ENCODE assay signal across 8 mouse cellular contexts in the genomic region with DNA sequence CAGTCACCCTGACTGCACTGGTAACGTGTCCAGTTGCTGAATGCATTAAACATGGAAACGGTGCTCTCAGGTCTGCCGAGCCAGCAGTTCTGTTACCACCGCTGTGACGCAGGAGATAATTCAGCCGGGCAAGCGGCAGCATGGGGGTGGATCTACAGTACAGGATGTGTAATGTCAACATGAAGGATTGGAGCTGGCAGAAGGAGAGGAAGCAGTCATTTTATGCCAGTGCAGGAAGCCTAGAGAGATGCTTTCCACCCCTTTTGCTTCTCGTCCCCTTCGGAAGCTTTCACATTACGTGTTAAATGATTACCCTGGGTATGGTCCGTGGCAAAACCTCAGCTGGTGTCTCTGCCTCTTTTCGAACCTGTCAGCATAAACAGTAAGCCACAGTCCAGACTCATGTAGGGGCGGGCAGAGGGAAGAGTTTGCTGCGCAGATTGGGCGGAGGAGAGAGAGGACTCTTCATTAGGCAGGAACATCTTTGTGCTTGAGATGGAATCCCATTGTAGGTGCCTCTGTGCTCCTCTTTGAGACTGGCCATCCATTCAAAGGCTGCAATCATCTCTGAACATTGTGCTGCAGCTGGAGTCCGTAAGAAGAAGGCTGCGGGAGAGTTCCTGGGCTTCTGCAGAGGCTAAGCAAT. TPM values are rescaled to one million over a fixed set of nuclear protein-coding genes. Genes with fewer than 3 reads are reported as not detected.
DNase-seq lines count a peak whose midpoint lies in the region; ATAC-seq and TF ChIP-seq lines count a peak whose summit lies in the region.

No protein-coding gene starts in this region.

- TF ChIP-seq POLR2A in limb, embryonic 14.5 days (IDR thresholded peaks at IDR 0.05; ENCODE audit: borderline replicate concordance, extremely low read depth, insufficient read depth, insufficient read length), result no peak

- H3K27me3 ChIP-seq in intestine, embryonic 16.5 days (replicated peaks; ENCODE audit: control insufficient read depth, insufficient read depth, low read length), result no peaks in the 10 kb centered on the region
- no peaks in the 10 kb centered on the region for H3K27me3 ChIP-seq in limb, embryonic 14.5 days (ENCODE audit: control insufficient read depth, insufficient read depth, low read length)
- no peaks in the 10 kb centered on the region for H3K27me3 ChIP-seq in neural tube, embryonic 11.5 days (ENCODE audit: control insufficient read depth, insufficient read depth, low read length)

- peaks cover 28% of the 10 kb centered on the region for H3K4me1 ChIP-seq in intestine, embryonic 16.5 days (ENCODE audit: control insufficient read depth, insufficient read depth, low read length)
- peaks cover 13% of the 10 kb centered on the region for H3K4me1 ChIP-seq in limb, embryonic 14.5 days (ENCODE audit: control insufficient read depth, insufficient read depth, low read length)
- peaks cover 3% of the 10 kb centered on the region; the same call in 1 of the 2 replicates for H3K4me1 ChIP-seq in neural tube, embryonic 11.5 days (ENCODE audit: control insufficient read depth, insufficient read depth, low read length)

- no peaks in the 10 kb centered on the region for H3K9me3 ChIP-seq in intestine, embryonic 16.5 days (ENCODE audit: control insufficient read depth, low read length)
- H3K9me3 ChIP-seq in limb, embryonic 14.5 days (ENCODE audit: control insufficient read depth, low read length), result no peaks in the 10 kb centered on the region
- no peaks in the 10 kb centered on the region for H3K9me3 ChIP-seq in neural tube, embryonic 11.5 days (ENCODE audit: control insufficient read depth, low read length)

- 0 out of 2 replicates have a peak, but pooled peaks cover 3% of the 10 kb centered on the region for H3K36me3 ChIP-seq in intestine, embryonic 16.5 days (ENCODE audit: control insufficient read depth, insufficient read depth, low read length)
- H3K36me3 ChIP-seq in limb, embryonic 14.5 days (ENCODE audit: control insufficient read depth, insufficient read depth, low read length), result peaks cover 8% of the 10 kb centered on the region; the same call in 1 of the 2 replicates
- peaks cover 2% of the 10 kb centered on the region; the same call in 1 of the 2 replicates for H3K36me3 ChIP-seq in neural tube, embryonic 11.5 days (ENCODE audit: control insufficient read depth, insufficient read depth, low read length)

- H3K4me2 ChIP-seq in intestine, embryonic 16.5 days (ENCODE audit: low read depth, low read length), result peak overlapping the region; percentile 43
- no peak overlapping the region for H3K4me2 ChIP-seq in limb, embryonic 14.5 days (replicated peaks; ENCODE audit: low read depth, low read length, severe bottlenecking)
- no peak overlapping the region for H3K4me2 ChIP-seq in neural tube, embryonic 11.5 days (ENCODE audit: low read depth)

- H3K27ac ChIP-seq in intestine, embryonic 16.5 days (ENCODE audit: low read length), result peak overlapping the region; percentile 30
- no peak overlapping the region for H3K27ac ChIP-seq in limb, embryonic 14.5 days (replicated peaks; ENCODE audit: low read depth, low read length)
- no peak overlapping the region for H3K27ac ChIP-seq in neural tube, embryonic 11.5 days (ENCODE audit: low read depth, low read length)

- ATAC-seq in intestine, embryonic 16.5 days, result peak; percentile 76
- ATAC-seq in limb, embryonic 14.5 days (ENCODE audit: low FRiP score, low read depth), result no peak
- no peak for ATAC-seq in neural tube, embryonic 11.5 days (ENCODE audit: insufficient read depth, low FRiP score, low TSS enrichment)

- H3K9ac ChIP-seq in intestine, embryonic 16.5 days (ENCODE audit: low read depth, low read length), result no peak overlapping the region
- H3K9ac ChIP-seq in limb, embryonic 14.5 days (ENCODE audit: low read depth, low read length, severe bottlenecking), result no peak overlapping the region
- H3K9ac ChIP-seq in neural tube, embryonic 11.5 days (ENCODE audit: low read length), result no peak overlapping the region

- peak; percentile 26 for DNase-seq in cerebellum, adult 9-10 months
- DNase-seq in cerebellum, postnatal 36 days, result no peak
- DNase-seq in adrenal gland, adult 8-10 months, result peak; percentile 84
- peak; percentile 39 to 49 for DNase-seq in frontal cortex, postnatal 25 days (ENCODE audit: low spot score in 2 of 2)
- peak; percentile 14 for DNase-seq in limb, embryonic 14.5 days (ENCODE audit: low spot score)
- DNase-seq in neural tube, embryonic 11.5 days (ENCODE audit: low spot score), result peak; percentile 47
- DNase-seq in gastrocnemius, postnatal 10 days, result no peak

- H3K4me3 ChIP-seq in intestine, embryonic 16.5 days (ENCODE audit: low read length), result peak overlapping the region; percentile 21
- no peak overlapping the region for H3K4me3 ChIP-seq in limb, embryonic 14.5 days (replicated peaks; ENCODE audit: low read length)
- no peak overlapping the region for H3K4me3 ChIP-seq in neural tube, embryonic 11.5 days (ENCODE audit: low read depth, low read length)

- 29% methylated on average over 17 of the region's 17 CpGs for WGBS in intestine, embryonic 16.5 days
- WGBS in limb, embryonic 14.5 days, result 51% methylated on average over 17 of the region's 17 CpGs
- WGBS in neural tube, embryonic 11.5 days, result 58% methylated on average over 17 of the region's 17 CpGs

RNA-seq across cellular contexts. Expression of gene Zfp462, which starts 21.4 kb away (rescaled TPM):
- total RNA-seq in adrenal gland, adult 8-10 months (2022), result 10 to 100 TPM; 43.7 to 73.9 (median 58.2) TPM
- polyA plus RNA-seq in intestine, embryonic 16.5 days (2015; fragmentation: Nextera tagmentation; extraction: Ambion mirVana), result 2.2 and 2.4 TPM in 2 replicates
- 26.7 and 33.1 TPM in 2 replicates for polyA plus RNA-seq in limb, embryonic 14.5 days (2012; rRNA removed)
- 3.8 and 4.2 TPM in 2 replicates for polyA plus RNA-seq in limb, embryonic 14.5 days (2014; fragmentation: Nextera tagmentation; extraction: Ambion mirVana)
- polyA plus RNA-seq in neural tube, embryonic 11.5 days (2014; fragmentation: Nextera tagmentation; extraction: Ambion mirVana), result 14.5 and 16.4 TPM in 2 replicates
- 10 to 100 TPM; 24.0 to 39.0 TPM for total RNA-seq in gastrocnemius, postnatal 10 days (2021)

Comparison
In these comparisons a context has a peak if more than half of its experiments do, and no peak if none do; other contexts are left out.
1. DNase-seq: peak in cerebellum, adult 9-10 months (single experiment), adrenal gland, adult 8-10 months (single experiment), frontal cortex, postnatal 25 days (2 of 2), limb, embryonic 14.5 days (single experiment) and neural tube, embryonic 11.5 days (single experiment); none in cerebellum, postnatal 36 days (0 of 2) and gastrocnemius, postnatal 10 days (single experiment).